ENCODE assay signal across 14 mouse cellular contexts in the genomic region with DNA sequence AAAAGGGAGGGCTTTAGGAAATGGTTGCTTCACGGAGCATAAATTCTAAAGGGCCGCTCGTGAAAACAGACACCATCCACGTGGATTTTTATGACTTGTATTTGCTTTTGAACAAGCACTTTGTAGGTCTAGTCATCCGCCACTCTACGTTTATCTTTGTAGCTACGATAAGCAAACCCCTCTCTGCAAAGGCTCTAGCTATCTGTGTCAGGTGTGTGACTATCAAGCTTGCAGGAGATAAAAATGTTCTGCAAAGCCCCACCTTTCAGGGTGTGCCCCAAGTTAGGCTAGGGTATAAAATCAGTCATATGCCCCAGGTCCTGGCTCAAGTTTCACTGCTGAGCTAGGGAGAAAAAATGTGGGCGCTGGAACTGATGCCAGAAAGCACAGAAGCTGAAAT. TPM values are rescaled to one million over a fixed set of nuclear protein-coding genes. Genes with fewer than 3 reads are reported as not detected.
DNase-seq lines count a peak whose midpoint lies in the region; ATAC-seq lines count a peak whose summit lies in the region.
"Had no signal": no experiment of that assay in that cellular context is flagged by ENCODE, and none has a peak within 500 bp of the region (broad histone marks: within the 10 kb centered on the region; RNA-seq: fewer than 3 reads in every experiment).

No protein-coding gene starts in this region.

- no peaks in the 10 kb centered on the region for H3K36me3 ChIP-seq in heart, embryonic 11.5 days (ENCODE audit: control insufficient read depth, insufficient read depth, low read length)
- no peaks in the 10 kb centered on the region for H3K36me3 ChIP-seq in liver, embryonic 13.5 days
- no peaks in the 10 kb centered on the region for H3K36me3 ChIP-seq in kidney, embryonic 14.5 days (ENCODE audit: control insufficient read depth, insufficient read depth, low read length)
- H3K36me3 ChIP-seq in neural tube, embryonic 15.5 days: no peaks in the 10 kb centered on the region

- ATAC-seq in heart, embryonic 11.5 days (replicated peaks; ENCODE audit: insufficient number of reproducible peaks, low FRiP score, low TSS enrichment): no peak
- ATAC-seq in liver, embryonic 13.5 days (ENCODE audit: low read depth): 0 out of 2 replicates have a peak, but pooled peaks have one; percentile 40
- ATAC-seq in kidney, embryonic 14.5 days (ENCODE audit: low FRiP score, low TSS enrichment): peak; percentile 30; the same call in 1 of the 2 replicates
- no peak for ATAC-seq in neural tube, embryonic 15.5 days (ENCODE audit: low FRiP score)
- ATAC-seq: forebrain, postnatal 0 days had no signal

- H3K4me1 ChIP-seq in heart, embryonic 11.5 days (ENCODE audit: control insufficient read depth, insufficient read depth, low read length): peaks cover 12% of the 10 kb centered on the region
- H3K4me1 ChIP-seq in liver, embryonic 13.5 days (replicated peaks): peaks cover 31% of the 10 kb centered on the region
- H3K4me1 ChIP-seq in kidney, embryonic 14.5 days (ENCODE audit: control insufficient read depth, insufficient read depth, low read length): 0 out of 2 replicates have a peak, but pooled peaks cover 5% of the 10 kb centered on the region
- H3K4me1 ChIP-seq in neural tube, embryonic 15.5 days: peaks cover 8% of the 10 kb centered on the region

- H3K27ac ChIP-seq in heart, embryonic 11.5 days (ENCODE audit: low read depth, low read length): no peak overlapping the region
- H3K27ac ChIP-seq in liver, embryonic 13.5 days: no peak overlapping the region
- H3K27ac ChIP-seq in kidney, embryonic 14.5 days (ENCODE audit: low read depth, low read length): no peak overlapping the region
- no peak overlapping the region for H3K27ac ChIP-seq in neural tube, embryonic 15.5 days (replicated peaks)

- no peak for DNase-seq in heart, postnatal 10 days
- no peak for DNase-seq in liver, embryonic 13.5 days
- DNase-seq in liver: no peak
- DNase-seq in adrenal gland, adult 18-20 months (ENCODE audit: low spot score in 2 of 2): no peak
- no peak for DNase-seq in layer of hippocampus, postnatal 36 days
- DNase-seq: adrenal gland, adult 8-10 months; cerebellum, postnatal 36 days; forebrain, postnatal 0 days; lung, adult 2 months; retina, postnatal 1 day; thymus, postnatal 25 days had no signal

- H3K9me3 ChIP-seq in heart, embryonic 11.5 days (replicated peaks; ENCODE audit: control insufficient read depth, low read length): no peaks in the 10 kb centered on the region
- H3K9me3 ChIP-seq in liver, embryonic 13.5 days (replicated peaks): no peaks in the 10 kb centered on the region
- no peaks in the 10 kb centered on the region for H3K9me3 ChIP-seq in kidney, embryonic 14.5 days (ENCODE audit: control insufficient read depth, low read length)
- H3K9me3 ChIP-seq in neural tube, embryonic 15.5 days (replicated peaks): no peaks in the 10 kb centered on the region

- 37% methylated on average over 8 of the region's 8 CpGs for WGBS in heart, embryonic 11.5 days (ENCODE audit: insufficient replicate concordance)
- 31% methylated on average over 8 of the region's 8 CpGs for WGBS in liver, embryonic 13.5 days (ENCODE audit: insufficient replicate concordance)
- WGBS in kidney, embryonic 14.5 days: 14% methylated on average over 8 of the region's 8 CpGs
- 36% methylated on average over 8 of the region's 8 CpGs for WGBS in neural tube, embryonic 15.5 days

- H3K9ac ChIP-seq in heart, embryonic 11.5 days (ENCODE audit: low read depth, low read length): no peak overlapping the region
- H3K9ac ChIP-seq in liver, embryonic 13.5 days: no peak overlapping the region
- H3K9ac ChIP-seq in kidney, embryonic 14.5 days (ENCODE audit: low read depth, low read length): no peak overlapping the region
- H3K9ac ChIP-seq in neural tube, embryonic 15.5 days (replicated peaks): no peak overlapping the region
- H3K9ac ChIP-seq: forebrain, postnatal 0 days had no signal

- H3K27me3 ChIP-seq in heart, embryonic 11.5 days (ENCODE audit: control insufficient read depth, insufficient read depth, low read length): no peaks in the 10 kb centered on the region
- peaks cover 37% of the 10 kb centered on the region for H3K27me3 ChIP-seq in liver, embryonic 13.5 days
- no peaks in the 10 kb centered on the region for H3K27me3 ChIP-seq in kidney, embryonic 14.5 days (ENCODE audit: control insufficient read depth, insufficient read depth, low read length)
- no peaks in the 10 kb centered on the region for H3K27me3 ChIP-seq in neural tube, embryonic 15.5 days (replicated peaks)

- intact Hi-C loops in heart, postnatal 10 days (cut with DNase I): no loop called here

- H3K4me2 ChIP-seq in heart, embryonic 11.5 days: peak overlapping the region; percentile 29
- H3K4me2 ChIP-seq in liver, embryonic 13.5 days: peak overlapping the region; percentile 19; the same call in 1 of the 2 replicates
- peak overlapping the region; percentile 33 for H3K4me2 ChIP-seq in kidney, embryonic 14.5 days (replicated peaks; ENCODE audit: low read depth, low read length)
- H3K4me2 ChIP-seq in neural tube, embryonic 15.5 days: peak overlapping the region; percentile 27; the same call in 1 of the 2 replicates

- no peak overlapping the region for H3K4me3 ChIP-seq in heart, embryonic 11.5 days (ENCODE audit: low read depth, low read length)
- H3K4me3 ChIP-seq in liver, embryonic 13.5 days (replicated peaks): no peak overlapping the region
- 0 out of 2 replicates have a peak overlapping the region, but pooled peaks have one; percentile 11 for H3K4me3 ChIP-seq in kidney, embryonic 14.5 days (ENCODE audit: low read length)
- no peak overlapping the region for H3K4me3 ChIP-seq in neural tube, embryonic 15.5 days (replicated peaks)

RNA-seq across cellular contexts. Expression of gene Lrp4, which starts 4.7 kb away (rescaled TPM):
- polyA plus RNA-seq in heart, embryonic 11.5 days (2014; fragmentation: Nextera tagmentation; extraction: Ambion mirVana): 3.8 and 4.0 TPM in 2 replicates
- 10 to 100 TPM; 11.4 to 13.3 TPM for total RNA-seq in heart, postnatal 10 days (2021)
- 0.93 and 1.1 TPM in 2 replicates for polyA plus RNA-seq in liver, embryonic 13.5 days (2015; fragmentation: Nextera tagmentation; extraction: Ambion mirVana)
- polyA plus RNA-seq in kidney, embryonic 14.5 days (2014; fragmentation: Nextera tagmentation; extraction: Ambion mirVana): 6.5 and 8.0 TPM in 2 replicates
- polyA plus RNA-seq in neural tube, embryonic 15.5 days (2015; fragmentation: Nextera tagmentation; extraction: Ambion mirVana): 6.8 and 7.3 TPM in 2 replicates
- total RNA-seq in adrenal gland, adult 18-20 months (2021): 1 to 10 TPM; 4.8 TPM
- total RNA-seq in layer of hippocampus, postnatal 36 days (2021): 10 to 100 TPM; 29.6 to 36.7 TPM

RNA-seq across cellular contexts. Expression of gene 1110051M20Rik, which starts 8.2 kb away (rescaled TPM):
- 43.9 and 47.4 TPM in 2 replicates for polyA plus RNA-seq in heart, embryonic 11.5 days (2014; fragmentation: Nextera tagmentation; extraction: Ambion mirVana)
- total RNA-seq in heart, postnatal 10 days (2021): 10 to 100 TPM in 1 of 2 experiments, 1 to 10 TPM in 1; 9.5 to 12.9 TPM
- polyA plus RNA-seq in liver, embryonic 13.5 days (2015; fragmentation: Nextera tagmentation; extraction: Ambion mirVana): 7.5 and 7.7 TPM in 2 replicates
- polyA plus RNA-seq in kidney, embryonic 14.5 days (2014; fragmentation: Nextera tagmentation; extraction: Ambion mirVana): 65.9 and 73.3 TPM in 2 replicates
- 133 and 141 TPM in 2 replicates for polyA plus RNA-seq in neural tube, embryonic 15.5 days (2015; fragmentation: Nextera tagmentation; extraction: Ambion mirVana)
- 10 to 100 TPM; 15.0 to 16.4 TPM for total RNA-seq in adrenal gland, adult 18-20 months (2021)
- 100 to 1,000 TPM; 121 to 130 TPM for total RNA-seq in layer of hippocampus, postnatal 36 days (2021)

Comparison
In these comparisons a context has a peak if more than half of its experiments do, and no peak if none do; other contexts are left out.
1. ATAC-seq: peak in liver, embryonic 13.5 days (single experiment) and kidney, embryonic 14.5 days (single experiment); none in heart, embryonic 11.5 days (single experiment) and neural tube, embryonic 15.5 days (single experiment).
2. Peak in every context shown above with its lines, with median percentiles within 50 percentile points of each other: H3K4me2 ChIP-seq.